In genomic region chr9:70671278-70671677, GRCm38 (mm10) we compare ENCODE assay signal across 12 mouse cellular contexts. TPM values are rescaled to one million over a fixed set of nuclear protein-coding genes. Genes with fewer than 3 reads are reported as not detected.
DNase-seq lines count a peak whose midpoint lies in the region; ATAC-seq lines count a peak whose summit lies in the region.
"Had no signal": no experiment of that assay in that cellular context is flagged by ENCODE, and none has a peak within 500 bp of the region (broad histone marks: within the 10 kb centered on the region; RNA-seq: fewer than 3 reads in every experiment).

No protein-coding gene starts in this region.

- ATAC-seq in heart, embryonic 11.5 days (replicated peaks; ENCODE audit: insufficient number of reproducible peaks, low FRiP score, low TSS enrichment): no peak
- peak; percentile 61 for ATAC-seq in granulocyte monocyte progenitor cell, adult 5-6 weeks (replicated peaks; ENCODE audit: poor library complexity, severe bottlenecking)

- no peak overlapping the region for H3K4me2 ChIP-seq in heart, embryonic 11.5 days
- H3K4me2 ChIP-seq: embryonic facial prominence, embryonic 15.5 days; neural tube, embryonic 13.5 days had no signal

- intact Hi-C loops in heart, postnatal 14 days (cut with DNase I): loop anchor here (5.0 to 10.0 kb wide), 2 partner anchors 174 to 251 kb away; no protein-coding TSS in a partner anchor

- H3K9ac ChIP-seq in heart, embryonic 11.5 days (ENCODE audit: low read depth, low read length): no peak overlapping the region
- H3K9ac ChIP-seq: embryonic facial prominence, embryonic 15.5 days; neural tube, embryonic 13.5 days had no signal

- no peaks in the 10 kb centered on the region for H3K9me3 ChIP-seq in heart, embryonic 11.5 days (replicated peaks; ENCODE audit: control insufficient read depth, low read length)
- H3K9me3 ChIP-seq: embryonic facial prominence, embryonic 15.5 days had no signal

- DNase-seq in heart, postnatal 14 days: no peak
- peak; percentile 80 for DNase-seq in naive thymus-derived CD4-positive, alpha-beta T cell, adult 2 months (ENCODE audit: low read depth)
- DNase-seq in thymus, postnatal 14 days: peak; percentile 80
- DNase-seq in right cerebral cortex, adult 18-20 months: no peak
- DNase-seq in cerebellum, postnatal 14 days: no peak
- DNase-seq in cerebellum, adult 9-10 months: no peak
- DNase-seq: gastrocnemius, postnatal 25 days had no signal

- peaks cover 6% of the 10 kb centered on the region for H3K4me1 ChIP-seq in heart, embryonic 11.5 days (ENCODE audit: control insufficient read depth, insufficient read depth, low read length)
- H3K4me1 ChIP-seq: embryonic facial prominence, embryonic 15.5 days; neural tube, embryonic 13.5 days had no signal

- WGBS in heart, embryonic 11.5 days (ENCODE audit: insufficient replicate concordance): 68% methylated on average over 6 of the region's 6 CpGs

- H3K27ac ChIP-seq in heart, embryonic 11.5 days (ENCODE audit: low read depth, low read length): peak overlapping the region; percentile 29; the same call in 1 of the 2 replicates
- H3K27ac ChIP-seq: macrophage; neural tube, embryonic 13.5 days had no signal

- no peaks in the 10 kb centered on the region for H3K36me3 ChIP-seq in heart, embryonic 11.5 days (ENCODE audit: control insufficient read depth, insufficient read depth, low read length)
- H3K36me3 ChIP-seq: embryonic facial prominence, embryonic 15.5 days; neural tube, embryonic 13.5 days had no signal

- no peaks in the 10 kb centered on the region for H3K27me3 ChIP-seq in heart, embryonic 11.5 days (ENCODE audit: control insufficient read depth, insufficient read depth, low read length)
- H3K27me3 ChIP-seq: embryonic facial prominence, embryonic 15.5 days; neural tube, embryonic 13.5 days had no signal

- no peak overlapping the region for H3K4me3 ChIP-seq in heart, embryonic 11.5 days (ENCODE audit: low read depth, low read length)
- H3K4me3 ChIP-seq: embryonic facial prominence, embryonic 15.5 days; neural tube, embryonic 13.5 days had no signal

RNA-seq across cellular contexts. Expression of gene Adam10, which starts 7.5 kb away (rescaled TPM):
- polyA plus RNA-seq in heart, embryonic 11.5 days (2014; fragmentation: Nextera tagmentation; extraction: Ambion mirVana): 70.2 and 80.2 TPM in 2 replicates
- 10 to 100 TPM; 56.1 to 56.4 TPM for total RNA-seq in heart, postnatal 14 days (2021)
- 61.0 and 70.7 TPM in 2 replicates for total RNA-seq in granulocyte monocyte progenitor cell, adult 5-6 weeks (2014; fragmentation: Nextera tagmentation)
- total RNA-seq in granulocyte monocyte progenitor cell, adult 5-6 weeks (2017): 46.5 and 47.8 TPM in 2 replicates

RNA-seq across cellular contexts. Expression of gene Mindy2, which starts 14.3 kb away (rescaled TPM):
- polyA plus RNA-seq in heart, embryonic 11.5 days (2014; fragmentation: Nextera tagmentation; extraction: Ambion mirVana): 9.0 and 9.7 TPM in 2 replicates
- total RNA-seq in heart, postnatal 14 days (2021): 10 to 100 TPM; 34.7 to 35.0 TPM
- total RNA-seq in granulocyte monocyte progenitor cell, adult 5-6 weeks (2014; fragmentation: Nextera tagmentation): 11.8 and 12.5 TPM in 2 replicates
- total RNA-seq in granulocyte monocyte progenitor cell, adult 5-6 weeks (2017): 9.0 and 10.1 TPM in 2 replicates

RNA-seq across cellular contexts. Expression of gene Gm10642, which starts 15.2 kb away (rescaled TPM):
- polyA plus RNA-seq in heart, embryonic 11.5 days (2014; fragmentation: Nextera tagmentation; extraction: Ambion mirVana): not detected in 2 replicates
- under 1 TPM; 0.45 to 0.56 TPM for total RNA-seq in heart, postnatal 14 days (2021)
- not detected in 2 replicates for total RNA-seq in granulocyte monocyte progenitor cell, adult 5-6 weeks (2014; fragmentation: Nextera tagmentation)
- total RNA-seq in granulocyte monocyte progenitor cell, adult 5-6 weeks (2017): 0.26 TPM in 1 of 2 replicates, not detected in the other

Comparison
In these comparisons a context has a peak if more than half of its experiments do, and no peak if none do; other contexts are left out.
1. DNase-seq: peak in naive thymus-derived CD4-positive, alpha-beta T cell, adult 2 months (single experiment) and thymus, postnatal 14 days (single experiment); none in heart, postnatal 14 days (0 of 2), right cerebral cortex, adult 18-20 months (single experiment), cerebellum, postnatal 14 days (0 of 2) and cerebellum, adult 9-10 months (single experiment).